Mouse (Mus musculus): ENCODE measurements around the gene Plin4.
A peak's percentile ranks its signal among the peaks of the same experiment; 100 is the strongest.
"Not testable (repeated sequence)": the region's sequence is repeated elsewhere in the genome, so short reads cannot be mapped to it uniquely, and the experiment has no call there.

The Plin4 gene

DNA sequence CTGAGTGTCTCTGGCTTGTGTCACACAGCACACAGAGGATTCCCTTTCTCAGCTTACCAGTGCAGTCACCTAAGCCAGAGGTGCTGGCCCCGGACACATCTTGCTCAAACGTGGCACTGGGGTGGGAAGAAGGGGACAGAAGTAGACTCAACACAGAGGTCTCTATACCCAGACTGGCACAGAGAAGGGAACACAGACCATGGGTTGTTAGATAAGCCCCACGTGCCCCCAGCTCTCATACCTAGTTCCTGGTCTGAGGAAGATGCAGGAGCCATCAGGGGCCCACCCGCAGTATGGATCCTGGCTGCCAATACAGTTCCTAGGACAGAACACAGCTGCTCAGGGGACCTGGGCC is 15.7 kb upstream of the Plin4 start:
- DNase-seq = no peak

DNA sequence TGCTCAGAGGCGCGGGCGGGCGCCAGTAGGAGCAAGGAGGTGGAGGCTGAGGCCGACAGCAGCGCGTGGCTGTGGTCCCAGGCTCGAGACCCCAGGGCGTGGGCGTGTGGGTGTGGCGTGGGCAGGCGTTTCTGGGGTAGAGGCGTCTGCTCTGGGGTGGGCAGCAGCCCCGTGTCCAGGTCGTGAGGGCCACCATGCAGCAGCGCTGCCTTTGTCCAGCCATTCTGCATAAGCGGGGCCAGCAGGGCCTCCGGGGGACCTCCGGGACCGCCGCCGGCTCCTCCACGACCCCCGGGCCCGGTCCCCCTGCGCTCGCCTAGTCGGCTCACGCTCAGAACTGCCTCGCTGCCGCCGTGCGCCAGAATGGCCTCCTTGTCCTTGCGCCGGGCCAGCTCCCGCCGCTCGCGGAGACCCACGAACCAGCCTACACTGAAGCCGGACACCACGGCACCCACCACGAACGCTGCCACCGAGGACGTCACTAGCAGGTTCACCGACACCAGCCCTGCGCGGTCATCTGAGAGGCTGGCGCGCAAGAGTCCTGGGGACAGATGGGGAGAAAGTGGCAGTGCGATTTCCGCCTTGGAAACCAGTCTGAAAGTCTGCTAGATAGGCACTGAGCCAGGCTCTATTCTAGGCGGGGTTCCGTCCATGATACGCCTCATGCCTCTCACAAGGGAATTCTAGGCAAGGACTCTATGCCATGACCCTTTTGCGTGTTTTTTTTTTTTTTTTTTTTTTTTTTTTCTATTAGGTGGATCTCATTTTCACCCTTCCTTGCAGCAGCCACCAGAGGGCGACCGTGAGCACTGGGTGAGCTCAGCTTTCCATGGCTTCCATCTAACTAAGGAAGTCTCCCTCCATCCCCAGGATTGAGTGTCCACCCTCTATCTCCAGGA is 15.0 kb upstream of the Plin4 start:
- DNase-seq = peak; percentile 45

GRCm38 (mm10) chr17:56123681-56124340 is 14.2 kb upstream of the Plin4 start:
- DNase-seq = no peak

DNA sequence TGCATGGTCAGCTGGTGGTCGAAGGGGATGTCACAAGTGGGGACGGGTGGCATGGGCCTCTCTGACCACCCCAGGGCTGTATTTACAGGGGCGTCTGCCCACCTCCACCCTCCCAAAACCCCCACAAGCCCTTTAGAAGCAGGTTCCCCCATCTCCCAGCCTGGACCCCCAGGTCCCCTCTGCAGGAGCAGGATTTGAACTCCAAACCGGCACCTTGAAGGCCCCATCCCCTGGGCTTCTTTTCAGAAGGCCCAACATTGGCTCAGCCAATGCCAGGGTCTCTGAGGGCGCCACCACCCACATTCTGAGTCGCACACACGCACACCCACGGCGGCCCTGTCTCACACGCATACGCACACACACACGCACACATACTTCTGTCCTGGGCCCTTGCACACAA is 13.6 kb upstream of the Plin4 start:
- no peak for DNase-seq

DNA sequence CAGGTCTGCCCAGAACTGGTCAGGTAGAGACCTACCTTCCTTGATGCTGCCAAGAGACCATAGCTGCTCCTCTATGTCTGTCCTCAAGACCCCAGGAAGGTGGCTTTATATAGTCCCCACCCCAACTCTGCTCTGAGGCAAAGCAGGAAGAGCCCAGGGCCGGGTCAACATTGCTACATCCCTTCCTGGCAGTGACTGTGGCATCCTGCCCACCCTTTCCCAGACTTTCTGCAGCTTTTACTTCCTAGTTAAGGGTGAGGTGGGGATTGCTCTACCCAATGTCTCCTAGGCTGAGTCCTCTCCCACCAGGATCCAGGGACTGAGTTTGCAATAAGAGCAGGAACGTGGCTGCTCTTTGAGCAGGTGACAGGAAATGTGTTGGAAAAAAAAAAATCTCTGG is 12.2 kb upstream of the Plin4 start, which contains the start of gene Lrg1:
Gene Lrg1 (minus strand): TSS at position 176 of the 400 bp plus-strand sequence.
- no peak for DNase-seq

GRCm38 (mm10) chr17:56119981-56120880 is 10.6 kb upstream of the Plin4 start:
- no peak for DNase-seq

- DNase-seq = no peak
Observed at GRCm38 (mm10) chr17:56119431-56119830, 9.8 kb upstream of the Plin4 start.

- DNase-seq = peak; percentile 29
Observed at GRCm38 (mm10) chr17:56117251-56117710, 7.7 kb upstream of the Plin4 start, which contains the start of gene Plin5. TSS of gene Plin5 (minus strand) at chr17:56117596.

GRCm38 (mm10) chr17:56116193-56116592 is 6.6 kb upstream of the Plin4 start:
- DNase-seq = no peak

GRCm38 (mm10) chr17:56112743-56113142 is 3.1 kb upstream of the Plin4 start:
- no peak for DNase-seq

GRCm38 (mm10) chr17:56111864-56112263 is 2.3 kb upstream of the Plin4 start:
- peak; percentile 72 for DNase-seq

- DNase-seq = no peak
Observed at GRCm38 (mm10) chr17:56111021-56111420, 1.4 kb upstream of the Plin4 start.

DNA sequence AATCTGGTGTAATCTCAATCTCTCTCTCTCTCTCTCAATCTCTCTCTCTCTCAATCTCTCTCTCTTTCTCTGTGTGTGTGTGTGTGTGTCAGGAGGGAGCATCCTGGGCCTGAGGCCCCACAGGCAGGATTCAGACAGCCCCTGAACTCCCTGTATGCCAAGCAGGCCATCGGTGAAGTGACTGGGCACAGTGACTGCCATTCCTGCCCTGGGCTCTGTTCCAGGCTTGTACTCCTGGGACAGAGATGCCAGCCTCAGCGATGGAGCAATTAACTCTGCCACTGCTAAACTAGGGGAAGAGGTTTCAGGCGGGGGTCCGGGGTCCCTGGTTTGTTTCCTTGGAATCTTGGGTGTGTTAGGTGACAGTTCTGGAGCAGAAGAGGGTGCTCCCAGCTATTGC is 968 bp upstream of the Plin4 start:
- no peak for DNase-seq

- no peak for DNase-seq
Observed at GRCm38 (mm10) chr17:56108334-56109044, 1.1 kb downstream of the Plin4 start.

GRCm38 (mm10) chr17:56107736-56108135 is 1.9 kb downstream of the Plin4 start:
- DNase-seq = no peak

- DNase-seq = no peak
Observed at GRCm38 (mm10) chr17:56106981-56107380, 2.6 kb downstream of the Plin4 start.

DNA sequence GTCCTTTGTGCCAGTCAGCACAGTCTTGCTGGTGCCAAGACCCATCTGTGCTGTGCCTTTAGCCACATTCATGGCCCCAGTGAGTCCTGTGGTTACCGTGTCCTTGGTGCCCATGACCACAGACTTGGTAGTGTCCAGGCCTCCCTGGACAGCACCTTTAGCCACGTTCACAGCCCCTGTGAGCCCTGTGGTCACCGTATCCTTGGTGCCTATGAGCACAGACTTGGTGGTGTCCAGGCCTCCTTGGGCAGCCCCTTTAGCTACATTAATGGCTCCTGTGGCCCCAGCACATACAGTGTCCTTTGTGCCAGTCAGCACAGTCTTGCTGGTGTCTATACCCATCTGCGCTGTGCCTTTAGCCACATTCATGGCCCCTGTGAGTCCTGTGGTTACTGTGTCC is 3.2 kb downstream of the Plin4 start:
- not testable (repeated sequence) for DNase-seq

- DNase-seq = not testable (repeated sequence)
Observed at GRCm38 (mm10) chr17:56104821-56105220, 4.8 kb downstream of the Plin4 start.

DNA sequence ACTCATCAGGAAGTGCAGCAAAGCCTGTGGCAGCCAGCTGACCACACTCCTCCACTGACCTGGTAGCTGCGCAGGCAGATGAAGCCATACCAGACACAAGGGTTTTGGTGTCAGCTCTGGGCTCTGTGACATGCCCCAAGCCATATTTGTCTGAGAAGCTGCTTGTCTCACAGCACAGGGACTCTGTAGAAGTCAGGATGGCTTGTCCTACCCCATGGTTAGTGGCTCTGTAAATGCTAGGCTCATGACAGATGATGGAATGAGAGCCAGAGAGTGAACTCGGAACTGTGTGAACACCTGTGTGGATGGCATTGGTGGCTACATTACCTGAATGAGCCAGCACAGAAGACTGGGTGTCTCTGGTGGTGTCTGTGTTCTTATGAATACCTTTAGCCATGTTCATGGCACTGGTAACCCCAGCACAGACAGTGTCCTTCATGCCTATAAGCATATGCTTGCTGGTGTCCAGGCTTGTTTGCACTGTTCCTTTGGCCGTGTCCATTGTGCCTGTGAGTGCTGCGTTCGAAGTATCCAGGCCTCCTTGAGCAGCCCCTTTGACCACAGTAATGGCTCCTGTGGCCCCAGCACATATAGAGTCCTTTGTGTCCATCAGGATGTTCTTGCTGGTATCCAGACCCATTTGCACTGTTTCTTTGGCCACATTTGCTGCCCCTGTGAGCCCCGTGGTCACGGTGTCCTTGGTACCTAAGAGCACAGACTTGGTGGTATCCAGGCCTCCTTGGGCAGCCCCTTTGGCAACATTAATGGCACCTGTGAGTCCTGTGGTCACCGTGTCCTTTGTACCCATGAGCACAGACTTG is 5.9 kb downstream of the Plin4 start:
- DNase-seq = no peak

DNA sequence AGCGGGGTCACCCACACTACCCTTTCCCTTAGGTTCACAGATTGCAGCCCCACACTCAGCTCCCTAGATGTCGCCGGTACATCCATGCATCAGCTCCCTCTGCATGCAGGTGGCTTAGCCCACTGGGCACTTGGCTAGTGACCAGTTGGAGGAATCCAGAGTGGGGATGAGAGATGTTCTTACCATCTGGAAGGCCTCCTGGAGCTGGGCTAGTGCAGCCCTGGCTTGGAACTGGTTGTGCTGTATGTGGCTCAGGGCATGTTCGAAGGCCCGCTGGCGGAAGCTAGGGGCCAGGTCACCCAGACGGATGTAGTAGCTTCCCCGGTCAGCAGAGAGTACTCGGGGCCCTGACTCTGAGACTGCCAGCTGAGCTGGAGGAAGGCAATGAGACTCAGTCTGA is 6.7 kb downstream of the Plin4 start:
- no peak for DNase-seq

DNA sequence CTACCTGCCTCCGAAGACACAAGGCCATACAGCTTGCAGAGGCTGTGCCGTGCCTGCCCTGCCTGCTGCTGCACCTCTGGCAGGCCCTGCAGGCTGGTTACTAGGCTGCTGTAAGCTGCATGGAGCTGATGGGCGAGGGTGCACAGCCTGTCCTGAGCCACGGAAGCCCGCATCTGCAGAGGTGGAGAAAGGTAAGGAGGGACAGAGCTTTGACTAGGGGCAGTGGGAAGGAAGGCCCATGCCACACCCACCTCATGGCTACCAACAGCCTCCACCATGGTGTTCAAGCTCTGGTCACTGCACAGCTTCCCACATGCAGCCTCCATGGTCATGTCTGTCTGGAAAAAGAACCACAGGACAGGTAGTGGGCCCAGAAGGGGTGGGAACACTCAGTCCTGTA is 7.4 kb downstream of the Plin4 start:
- DNase-seq = no peak
